Mouse (Mus musculus) frontal cortex, postnatal 10 days (tissue): ENCODE measurements around the gene Rcl1.

Experiments
- DNase-seq, 2 experiments: peaks; one replicate each; pipeline ENCODE4 v3.0.0; 2022; ENCODE audit warnings: low spot score in 2 of 2, mixed read lengths in 1 of 2

Rcl1 gene

GRCm38 (mm10) chr19:29100874-29101542 is at the start of gene Rcl1:
Gene Rcl1, plus strand, starts transcription at chr19:29101375.
- peak; percentile 92 to 95 for DNase-seq

GRCm38 (mm10) chr19:29052786-29053185 is 48.4 kb upstream of the Rcl1 start:
- no peak for DNase-seq

DNA sequence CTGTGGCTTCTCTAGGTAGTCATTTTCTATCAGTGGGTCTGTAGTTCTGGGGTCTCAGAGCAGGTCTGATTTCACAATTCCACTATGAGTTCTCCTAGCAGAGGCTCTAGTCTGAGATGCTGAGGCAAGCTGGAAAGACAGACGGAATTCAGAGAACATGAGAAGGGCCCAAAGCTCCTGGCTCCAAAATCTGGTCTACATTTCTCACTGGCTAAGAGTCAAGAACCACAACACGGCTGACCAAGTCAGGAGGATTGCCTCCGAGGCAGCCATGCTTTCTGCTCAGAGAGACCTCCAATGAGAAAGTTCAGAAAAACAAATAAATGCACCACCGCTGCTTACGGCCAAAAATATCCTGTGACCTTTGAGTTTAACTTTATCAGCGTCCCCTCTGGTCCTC is 46.6 kb upstream of the Rcl1 start:
- no peak for DNase-seq

DNA sequence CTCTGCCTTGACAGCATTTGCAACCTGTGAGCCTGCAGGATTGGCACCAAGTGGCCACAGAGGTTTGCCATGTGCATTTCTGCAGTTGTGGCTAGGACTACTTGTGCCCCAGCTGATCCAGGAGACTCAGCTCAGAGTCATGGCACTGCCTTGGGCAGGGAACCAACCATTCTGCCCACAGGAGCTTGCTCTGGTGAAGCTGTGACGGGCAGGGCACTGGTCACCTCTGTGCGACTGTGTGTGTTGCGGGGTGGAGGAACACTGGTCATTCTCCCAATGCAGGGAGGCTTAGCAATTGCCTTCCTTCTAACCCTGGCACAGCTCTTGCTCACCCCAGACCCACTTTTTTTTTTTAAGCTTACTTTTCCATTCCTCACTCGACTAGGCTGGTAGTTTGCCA is 45.7 kb upstream of the Rcl1 start:
- no peak for DNase-seq

DNA sequence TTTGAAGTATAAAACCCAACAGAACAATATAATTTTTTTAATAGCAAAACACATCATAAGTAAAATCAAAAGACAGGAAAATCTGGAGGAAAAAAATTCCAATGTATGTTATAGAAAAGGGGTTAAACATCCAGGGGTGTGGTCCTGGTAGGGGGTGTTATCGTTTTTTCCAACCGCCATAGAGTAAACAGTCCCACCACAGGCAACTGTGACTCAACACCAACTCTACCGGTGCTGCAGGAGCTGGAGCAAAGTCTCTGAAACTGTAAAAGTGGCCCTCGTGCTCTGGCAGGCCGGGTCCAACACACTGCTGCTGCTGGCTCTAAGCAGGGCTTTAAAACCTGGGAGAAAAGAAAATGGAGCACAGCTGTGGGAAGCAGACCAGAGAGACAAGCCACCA is 42.4 kb upstream of the Rcl1 start:
- no peak for DNase-seq

- DNase-seq, result no peak
Measured at GRCm38 (mm10) chr19:29059688-29060087, 41.5 kb upstream of the Rcl1 start.

DNA sequence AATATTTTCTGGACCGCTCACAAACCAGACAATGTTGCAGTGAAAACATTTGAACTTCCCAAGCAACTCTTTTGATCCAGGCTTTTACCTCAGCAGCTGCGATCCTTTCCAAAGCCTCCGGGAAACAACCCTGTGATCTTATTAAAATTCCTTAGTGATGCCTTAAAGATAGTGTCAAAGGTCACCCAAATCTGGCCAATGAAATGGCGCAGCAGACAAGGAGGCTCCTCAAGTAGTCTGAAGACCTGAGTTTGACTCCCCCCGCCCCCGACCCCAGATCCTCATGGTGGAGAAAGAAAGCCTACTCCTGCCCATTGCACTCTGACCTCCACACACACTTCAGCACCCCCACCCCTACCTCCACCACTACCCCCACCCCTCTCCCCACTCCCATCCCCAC is 40.9 kb upstream of the Rcl1 start:
- DNase-seq, result no peak

DNA sequence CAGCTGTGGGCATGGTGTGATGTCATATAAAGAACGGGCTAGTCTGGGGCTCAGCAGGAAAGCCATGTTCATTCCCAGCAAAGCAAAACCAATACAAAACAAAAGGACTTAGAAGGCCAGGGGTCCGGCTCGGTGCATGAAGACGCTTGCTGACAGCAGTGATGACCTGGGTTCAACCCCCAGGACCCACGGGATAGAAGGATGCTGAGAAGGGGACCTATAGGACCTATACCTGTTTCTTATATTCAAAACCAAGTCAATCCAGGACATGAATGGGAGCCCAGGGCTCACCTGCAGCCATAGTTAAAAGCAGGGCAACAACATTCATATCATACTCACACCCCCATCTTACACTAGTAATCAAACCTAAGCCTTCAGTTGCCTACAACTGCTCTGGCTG is 38.2 kb upstream of the Rcl1 start:
- no peak for DNase-seq

DNA sequence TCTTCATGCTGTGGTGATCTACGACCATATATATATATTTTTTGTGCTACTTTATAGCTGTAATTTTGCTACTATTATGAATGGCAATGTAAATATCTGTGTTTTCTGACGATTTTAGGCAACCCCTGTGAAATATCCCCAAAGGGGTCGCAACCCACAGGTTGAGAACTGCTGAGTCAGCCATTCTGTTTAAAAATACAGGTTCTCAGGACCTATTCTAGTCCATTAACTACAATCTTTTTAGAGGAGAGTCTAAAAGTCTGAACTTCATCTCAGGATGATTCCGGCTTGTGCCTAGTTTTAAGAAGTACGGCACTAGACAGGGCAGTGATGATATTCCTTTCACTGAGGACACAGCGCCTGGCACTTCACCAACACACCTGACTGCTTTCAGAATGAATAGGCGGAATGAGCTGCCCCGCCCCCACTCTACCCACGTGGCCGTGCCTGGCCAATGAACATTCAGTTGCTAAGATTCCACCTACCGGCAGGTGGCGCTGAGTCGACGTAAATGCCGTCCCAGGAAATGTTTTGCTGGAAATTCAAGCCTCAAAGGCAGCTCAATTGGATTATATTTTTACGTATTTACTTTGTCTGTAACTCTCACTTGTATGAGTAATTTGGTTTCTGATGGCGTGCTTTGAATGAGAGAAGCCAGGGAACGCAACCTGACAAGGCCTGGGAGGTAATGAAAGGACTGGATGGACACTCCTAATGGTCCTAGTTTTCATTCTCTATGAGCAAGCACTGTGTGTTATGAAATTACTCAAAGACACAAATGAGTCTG is 37.4 kb upstream of the Rcl1 start:
- peak; percentile 78 to 87 for DNase-seq

DNA sequence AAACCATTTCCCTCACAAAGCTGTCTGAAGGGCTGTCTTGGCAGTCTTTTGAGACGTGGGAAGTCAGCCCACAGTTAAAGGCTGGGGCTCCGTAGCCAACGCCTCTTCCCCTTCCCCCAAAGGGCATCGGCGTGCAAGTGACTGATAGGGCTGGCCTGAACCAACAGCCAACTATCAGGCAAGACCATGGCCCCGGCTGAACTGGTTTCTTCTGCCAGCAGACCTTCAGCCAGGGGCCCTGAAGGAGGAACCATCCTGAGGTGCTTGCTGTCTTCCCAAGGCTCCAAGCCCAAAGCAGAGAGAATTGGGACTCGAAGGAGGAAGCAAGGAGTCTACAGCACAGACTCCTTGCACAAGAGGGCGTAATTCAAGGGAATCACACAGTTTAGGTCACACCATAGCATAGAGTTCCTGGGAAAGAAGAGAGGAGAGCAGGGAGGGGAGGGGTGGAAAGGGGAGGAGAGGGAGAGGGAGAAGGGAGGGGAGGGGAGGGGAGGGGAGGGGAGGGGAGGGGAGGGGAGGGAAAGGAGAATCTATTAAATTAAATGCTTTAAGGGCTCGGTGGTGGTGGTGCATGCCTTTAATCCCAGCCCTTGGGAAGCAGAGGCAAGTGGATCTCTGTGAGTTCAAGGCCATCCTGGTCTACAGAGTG is 36.6 kb upstream of the Rcl1 start:
- DNase-seq, result no peak

DNA sequence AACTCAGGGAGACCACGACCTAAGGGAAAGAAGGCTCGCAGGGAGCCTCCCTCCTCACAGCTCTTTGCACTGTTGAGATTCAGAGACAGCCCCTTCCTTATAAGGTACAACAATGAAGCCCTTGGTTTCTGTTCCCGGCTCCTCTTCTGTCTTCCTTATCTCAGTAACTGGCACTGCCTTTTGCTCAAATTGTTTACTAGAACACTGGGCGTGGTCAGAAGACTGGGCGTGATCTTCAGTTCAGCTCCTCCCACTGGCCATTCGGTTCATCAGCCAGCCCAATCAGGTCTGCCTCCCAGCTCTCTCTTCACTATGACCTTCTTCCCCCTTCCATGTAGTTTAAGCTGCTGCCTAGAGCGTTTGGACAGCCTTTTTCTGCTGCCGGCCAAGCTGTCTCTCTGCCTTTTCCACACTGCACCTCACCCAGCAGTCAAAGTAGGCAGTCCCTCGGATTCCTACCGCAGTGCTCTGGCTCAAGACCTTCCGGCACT is 34.1 kb upstream of the Rcl1 start:
- no peak for DNase-seq

DNA sequence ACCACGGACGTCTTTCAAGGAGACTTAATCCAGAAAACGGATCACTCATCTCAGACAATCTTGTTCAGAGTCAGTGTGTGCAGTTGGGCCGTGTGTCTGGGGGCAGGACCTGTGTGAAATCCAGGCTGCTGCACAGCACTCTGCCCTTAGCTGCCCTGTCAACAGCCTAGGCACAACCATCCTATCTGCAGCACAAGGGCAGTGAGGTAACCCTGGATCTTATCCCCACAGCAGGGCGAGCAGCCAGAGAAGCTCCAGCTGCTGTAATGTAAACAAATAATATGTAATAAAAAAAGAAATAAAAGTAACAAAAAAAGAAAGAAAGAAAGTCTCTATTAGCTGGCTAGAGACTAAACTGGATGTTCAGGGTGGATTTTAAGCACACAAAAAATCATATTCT is 32.0 kb upstream of the Rcl1 start:
- no peak for DNase-seq

DNA sequence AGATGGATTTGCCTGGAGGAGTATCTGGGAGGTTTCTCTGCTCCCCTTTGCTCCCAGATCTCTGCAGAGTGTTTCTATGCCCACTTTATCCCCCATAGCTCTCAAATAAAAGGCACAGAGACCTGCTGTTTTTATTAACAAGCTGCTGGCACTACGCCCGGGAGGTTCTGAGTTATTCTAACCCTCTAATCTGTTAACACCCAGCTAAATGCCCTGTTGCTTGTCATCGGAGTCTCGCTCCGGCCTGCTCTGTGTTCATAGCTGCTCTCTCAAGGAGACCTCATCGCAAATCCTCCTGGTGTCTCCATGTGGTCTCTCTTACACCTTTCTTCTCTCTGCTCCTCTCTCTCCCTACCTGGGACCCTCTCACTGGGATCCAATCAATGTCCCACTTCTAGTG is 26.4 kb upstream of the Rcl1 start:
- no peak for DNase-seq

GRCm38 (mm10) chr19:29088628-29089027 is 12.5 kb upstream of the Rcl1 start:
- no peak for DNase-seq

DNA sequence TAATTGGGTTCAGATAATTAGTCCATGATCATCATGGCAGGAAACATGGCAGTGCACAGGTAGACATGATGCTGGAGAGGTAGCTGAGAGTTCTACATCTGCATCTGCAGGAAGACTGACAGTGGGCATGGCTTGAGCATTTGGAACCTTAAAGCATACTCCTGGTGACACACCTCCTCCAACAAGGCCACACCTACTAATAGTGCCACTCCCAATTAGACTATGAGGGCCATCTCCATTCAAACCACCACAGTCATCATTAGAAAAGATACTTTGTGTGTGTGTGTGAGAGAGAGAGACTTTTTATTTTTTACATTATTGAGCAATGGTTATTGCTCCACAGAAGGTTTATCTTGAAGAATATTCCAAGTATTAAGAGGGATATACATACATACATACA is 9.0 kb upstream of the Rcl1 start:
- DNase-seq, result no peak

DNA sequence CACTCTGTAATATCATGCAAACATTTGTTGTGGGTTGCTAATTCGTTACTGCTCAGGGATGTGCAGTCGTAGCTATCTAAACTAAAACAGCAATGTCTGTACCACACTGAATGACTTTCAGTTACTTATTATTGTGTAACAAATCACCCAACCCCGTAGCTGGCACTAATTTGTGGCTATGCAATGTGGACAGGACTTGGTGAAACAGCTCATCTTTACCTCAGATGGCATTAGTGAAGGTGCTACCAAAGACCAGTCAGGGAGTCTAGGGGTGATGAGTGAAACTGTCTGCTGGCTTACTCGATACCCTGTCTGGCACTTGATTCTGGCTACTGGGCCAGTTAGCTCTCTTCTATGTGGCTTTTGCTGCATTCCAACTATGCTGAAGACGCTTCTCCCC is 2.1 kb upstream of the Rcl1 start:
- DNase-seq, result no peak

- no peak for DNase-seq
Measured at GRCm38 (mm10) chr19:29099596-29099995, 1.6 kb upstream of the Rcl1 start.

DNA sequence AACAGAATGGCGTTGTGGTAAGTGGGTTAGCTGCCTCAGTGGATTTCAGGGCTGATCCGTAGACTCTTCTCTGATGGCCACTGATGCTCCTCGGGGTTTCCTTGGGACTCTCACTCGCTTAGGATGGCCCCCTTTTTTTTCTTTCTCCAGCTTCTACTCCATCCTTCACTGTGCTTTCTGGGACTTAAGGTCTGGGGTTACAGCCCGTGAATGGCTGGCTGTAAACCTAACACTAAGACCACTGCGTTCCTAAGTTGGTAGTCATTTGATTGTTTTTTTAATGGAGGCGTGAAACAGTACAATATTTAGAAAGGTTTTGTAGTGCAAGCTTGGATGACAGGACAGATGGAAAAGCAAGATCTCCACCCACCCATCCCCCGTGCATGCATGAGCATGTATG is 914 bp upstream of the Rcl1 start:
- DNase-seq, result no peak

- peak in 1 of 2 experiments; percentile 66 for DNase-seq
Measured at GRCm38 (mm10) chr19:29101591-29101990, 416 bp downstream of the Rcl1 start.

DNA sequence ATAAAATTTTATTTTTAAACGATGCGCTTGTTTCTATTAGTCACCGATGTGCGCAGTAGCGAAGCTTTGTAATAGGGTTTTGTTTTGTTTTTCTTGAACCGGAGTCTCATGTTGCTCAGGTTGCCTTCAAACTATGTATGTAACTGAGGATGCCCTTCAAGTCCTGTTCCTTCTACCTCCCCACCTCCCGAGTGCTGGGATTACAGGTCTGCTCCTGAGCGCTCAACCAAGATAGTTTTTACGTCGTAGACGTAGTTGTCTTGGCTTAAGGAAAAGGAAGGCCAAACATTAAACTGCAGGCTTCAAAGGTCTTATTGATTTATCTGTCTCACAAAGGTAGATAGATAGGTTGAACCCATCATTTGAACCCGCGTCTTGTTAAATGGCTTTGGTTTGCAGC is 923 bp downstream of the Rcl1 start:
- DNase-seq, result no peak

GRCm38 (mm10) chr19:29105816-29106215 is 4.6 kb downstream of the Rcl1 start:
- no peak for DNase-seq

GRCm38 (mm10) chr19:29106261-29106660 is 5.1 kb downstream of the Rcl1 start:
- DNase-seq, result no peak

DNA sequence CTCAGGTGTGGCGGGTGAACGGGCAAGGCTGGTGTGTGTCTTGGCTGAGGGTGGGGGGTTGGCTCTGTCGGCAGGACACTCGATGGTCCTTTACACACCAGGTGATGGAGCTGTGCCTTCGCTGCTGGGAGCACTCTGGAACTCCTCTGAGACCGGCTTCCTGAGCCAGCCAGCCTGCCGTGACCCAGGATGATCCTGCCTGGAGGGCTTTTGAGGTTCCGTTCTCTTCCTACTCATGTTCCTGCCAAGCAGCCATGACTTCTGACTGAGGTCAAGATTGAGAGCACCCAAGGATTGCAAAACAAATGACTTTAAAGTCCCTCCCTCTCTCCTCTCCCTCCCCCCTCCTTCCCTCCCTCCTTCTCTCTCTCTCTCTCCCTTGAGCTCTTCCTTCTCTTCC is 11.5 kb downstream of the Rcl1 start:
- DNase-seq, result no peak
